Mouse (Mus musculus) stomach, embryonic 14.5 days (tissue): ENCODE measurements at regions not wholly inside any gene's neighbourhood (a gene's known extent, or its start where the extent isn't known, plus 50 kb on each side); places are given as distances from the start of the nearest gene placed in this dataset.

ENCODE experiments used
- ATAC-seq: fragments of 200-750 bp; cut with Nextera tagmentation; 2 replicates; pipeline ENCODE4 v1.8.0; 2017; ENCODE audit warnings: low read depth, moderate TSS enrichment; ENCODE audit not compliant: insufficient number of reproducible peaks, insufficient read depth, low FRiP score
- H3K27ac ChIP-seq: fragments of 300-500 bp; sonication (generic); 2 replicates; pipeline ENCODE4 v1.5.1; 2014; ENCODE audit warnings: mild to moderate bottlenecking, low read length, moderate library complexity, mixed read lengths
- H3K27me3 ChIP-seq: fragments of 300-500 bp; sonication (generic); 2 replicates; pipeline ENCODE4 v1.6.1; 2014; ENCODE audit warnings: low read length, control low read depth, mixed read lengths; ENCODE audit not compliant: control insufficient read depth, insufficient read depth
- H3K36me3 ChIP-seq: fragments of 300-500 bp; sonication (generic); 2 replicates; pipeline ENCODE4 v1.6.1; 2014; ENCODE audit warnings: mild to moderate bottlenecking, control low read depth, low read length, moderate library complexity, mixed read lengths; ENCODE audit not compliant: control insufficient read depth, insufficient read depth
- H3K4me1 ChIP-seq: fragments of 300-500 bp; sonication (generic); 2 replicates; pipeline ENCODE4 v1.6.1; 2014; ENCODE audit warnings: low read length, control low read depth, mixed read lengths; ENCODE audit not compliant: control insufficient read depth, insufficient read depth
- H3K4me2 ChIP-seq: fragments of 300-500 bp; sonication (generic); replicated peaks from 2 replicates; pipeline ENCODE4 v1.6.1; 2014; ENCODE audit warnings: low read depth, low read length, control low read depth
- H3K4me3 ChIP-seq: fragments of 300-500 bp; sonication (generic); 2 replicates; pipeline ENCODE4 v1.5.1; 2014; ENCODE audit warnings: low read depth, low read length, control low read depth
- H3K9ac ChIP-seq: fragments of 300-500 bp; sonication (generic); replicated peaks from 2 replicates; pipeline ENCODE4 v1.6.1; 2014; ENCODE audit warnings: low read depth, mild to moderate bottlenecking, control low read depth, low read length, moderate library complexity, mixed read lengths
- H3K9me3 ChIP-seq: fragments of 300-500 bp; sonication (generic); 2 replicates; pipeline ENCODE4 v1.6.1; 2016; ENCODE audit warnings: low read depth, low read length, control low read depth; ENCODE audit not compliant: control insufficient read depth
- WGBS: fragments of 180-500 bp; shearing (Covaris S2); extraction: QIAGEN DNeasy Blood & Tissue Kit; methylation state at CpG from one replicate; pipeline ENCODE4 v1.1.7; 2014; 5-methylcytosine and 5-hydroxymethylcytosine counted together

DNA sequence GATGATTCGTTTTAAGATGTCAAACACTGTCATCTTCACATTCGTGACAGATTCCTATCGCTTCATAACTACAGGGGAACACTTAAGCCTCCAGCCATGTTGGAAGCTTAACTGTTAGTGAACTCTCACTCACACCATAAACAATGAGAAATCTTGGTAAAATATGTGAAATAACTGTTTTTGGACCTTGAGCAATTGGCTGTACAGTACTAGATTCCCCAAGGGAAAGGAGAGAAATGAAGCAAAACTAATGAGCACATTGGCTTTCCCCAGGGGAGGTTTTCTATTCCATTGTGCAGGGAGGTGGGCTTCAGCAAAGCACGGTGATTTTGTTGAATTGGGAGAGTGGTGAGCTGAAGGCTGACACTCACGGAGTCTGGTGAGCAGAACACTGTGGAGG lies 56.0 kb upstream of the Osr1 start:
- no peak overlapping the region for H3K4me3 ChIP-seq
- H3K27me3 ChIP-seq, result no peaks in the 10 kb centered on the region
- no peaks in the 10 kb centered on the region for H3K9me3 ChIP-seq
- H3K36me3 ChIP-seq, result no peaks in the 10 kb centered on the region
- no peak overlapping the region; the same call in 1 of the 2 replicates for H3K27ac ChIP-seq
- H3K4me1 ChIP-seq, result no peaks in the 10 kb centered on the region
- no peak overlapping the region for H3K9ac ChIP-seq
- no peak for ATAC-seq
- WGBS, result 50% methylated on average over 5 of the region's 5 CpGs
- H3K4me2 ChIP-seq, result no peak overlapping the region

GRCm38 (mm10) chr12:9518782-9519181 lies 51.1 kb upstream of the Osr1 start:
- H3K4me1 ChIP-seq, result 0 out of 2 replicates have a peak, but pooled peaks cover 6% of the 10 kb centered on the region
- H3K27me3 ChIP-seq, result no peaks in the 10 kb centered on the region
- no peaks in the 10 kb centered on the region for H3K9me3 ChIP-seq
- no peak overlapping the region for H3K4me3 ChIP-seq
- H3K36me3 ChIP-seq, result no peaks in the 10 kb centered on the region
- H3K9ac ChIP-seq, result no peak overlapping the region
- 73% methylated on average over 7 of the region's 7 CpGs for WGBS
- no peak overlapping the region for H3K27ac ChIP-seq
- H3K4me2 ChIP-seq, result no peak overlapping the region
- no peak for ATAC-seq

DNA sequence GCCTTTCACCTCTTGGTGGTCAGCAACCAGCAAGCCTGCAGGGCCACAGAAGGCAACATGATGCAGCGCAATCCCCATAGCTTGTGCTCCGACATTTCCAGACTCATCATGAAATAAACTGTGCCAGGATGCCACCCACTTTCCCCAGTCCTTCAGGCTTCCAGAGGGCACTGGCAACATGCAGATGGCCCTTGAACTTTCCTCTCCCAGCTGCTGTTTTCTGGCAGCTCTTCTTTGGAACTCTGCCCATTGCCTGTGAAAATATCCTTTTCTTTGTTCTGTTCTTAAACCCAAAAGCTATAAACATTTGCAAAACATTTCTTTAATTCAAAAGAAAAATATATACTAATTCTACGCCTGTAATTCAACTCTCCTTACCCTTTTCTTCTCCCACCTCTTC lies 50.6 kb upstream of the Osr1 start:
- 71% methylated on average over 3 of the region's 3 CpGs for WGBS
- H3K27ac ChIP-seq, result no peak overlapping the region

More for the DNA sequence above, 50.6 kb upstream of the Osr1 start:
- H3K4me2 ChIP-seq, result no peak overlapping the region
- H3K4me3 ChIP-seq, result no peak overlapping the region
- H3K9ac ChIP-seq, result no peak overlapping the region
- H3K4me1 ChIP-seq, result 0 out of 2 replicates have a peak, but pooled peaks cover 6% of the 10 kb centered on the region
- ATAC-seq, result no peak
- no peaks in the 10 kb centered on the region for H3K9me3 ChIP-seq
- H3K36me3 ChIP-seq, result no peaks in the 10 kb centered on the region
- H3K27me3 ChIP-seq, result no peaks in the 10 kb centered on the region
